Mouse (Mus musculus): ENCODE results near the gene Gm17349. TPM values are rescaled to one million over a fixed set of nuclear protein-coding genes. Genes with fewer than 3 reads are reported as not detected.
"Not testable (repeated sequence)": the region's sequence is repeated elsewhere in the genome, so short reads cannot be mapped to it uniquely, and the experiment has no call there.

Gm17349 gene
- polyA plus RNA-seq, 1 experiment from 2014 or later: not detected

- WGBS: 91% methylated on average over 3 of the region's 4 CpGs
- peaks cover 16% of the 10 kb centered on the region; the same call in 1 of the 2 replicates for H3K36me3 ChIP-seq (ENCODE audit: control insufficient read depth, insufficient read depth, low read length)
Observed at GRCm38 (mm10) chr15:99729056-99729783, 23.9 kb upstream of the Gm17349 start.

DNA sequence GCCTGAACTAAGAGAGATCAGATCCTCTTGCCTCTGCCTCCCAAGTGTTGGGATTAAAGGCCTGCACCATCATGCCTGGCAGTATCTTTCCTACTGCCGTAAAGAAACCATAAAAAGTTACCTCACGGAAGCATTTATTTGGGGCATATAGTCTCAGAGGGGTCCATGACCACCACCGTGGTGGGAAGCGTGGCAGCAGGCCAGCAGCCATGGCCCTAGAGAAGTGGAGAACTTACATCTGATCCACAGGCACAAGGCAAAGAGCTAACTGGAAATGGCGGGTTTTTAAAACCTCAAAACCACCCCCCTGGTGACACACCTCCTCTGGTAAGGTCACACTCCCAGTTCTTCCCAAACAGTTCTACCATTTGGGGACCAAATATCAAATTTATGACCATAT lies 22.9 kb upstream of the Gm17349 start:
- peaks cover 19% of the 10 kb centered on the region for H3K4me1 ChIP-seq (ENCODE audit: control insufficient read depth, insufficient read depth, low read length)
- H3K9me3 ChIP-seq (ENCODE audit: control insufficient read depth, low read depth, low read length): no peaks in the 10 kb centered on the region
- H3K27me3 ChIP-seq (ENCODE audit: control insufficient read depth, insufficient read depth, low read length): no peaks in the 10 kb centered on the region
- H3K27ac ChIP-seq (ENCODE audit: low read length): no peak overlapping the region
- no peak overlapping the region for H3K4me3 ChIP-seq (ENCODE audit: low read depth, low read length)
- no peak overlapping the region for H3K9ac ChIP-seq (replicated peaks; ENCODE audit: low read depth, low read length)
- peaks cover 16% of the 10 kb centered on the region; the same call in 1 of the 2 replicates for H3K36me3 ChIP-seq (ENCODE audit: control insufficient read depth, insufficient read depth, low read length)
- WGBS: 93% methylated on average over 5 of the region's 5 CpGs
- no peak overlapping the region for H3K4me2 ChIP-seq (replicated peaks; ENCODE audit: low read depth, low read length)
- no peak for ATAC-seq (ENCODE audit: insufficient number of reproducible peaks, insufficient read depth, low FRiP score, low read depth)

More at GRCm38 (mm10) chr15:99729056-99729783, 23.9 kb upstream of the Gm17349 start:
- Histone ChIP-seq H3K4me3 (ENCODE audit: low read depth, low read length) (no peak overlapping the region), H3K27ac (ENCODE audit: low read length) (no peak overlapping the region), H3K9ac (replicated peaks; ENCODE audit: low read depth, low read length) (no peak overlapping the region), H3K4me1 (ENCODE audit: control insufficient read depth, insufficient read depth, low read length) (peaks cover 10% of the 10 kb centered on the region), H3K4me2 (replicated peaks; ENCODE audit: low read depth, low read length) (no peak overlapping the region), H3K27me3 (ENCODE audit: control insufficient read depth, insufficient read depth, low read length) (no peaks in the 10 kb centered on the region), H3K9me3 (ENCODE audit: control insufficient read depth, low read depth, low read length) (no peaks in the 10 kb centered on the region)
- no peak for ATAC-seq (ENCODE audit: insufficient number of reproducible peaks, insufficient read depth, low FRiP score, low read depth)

DNA sequence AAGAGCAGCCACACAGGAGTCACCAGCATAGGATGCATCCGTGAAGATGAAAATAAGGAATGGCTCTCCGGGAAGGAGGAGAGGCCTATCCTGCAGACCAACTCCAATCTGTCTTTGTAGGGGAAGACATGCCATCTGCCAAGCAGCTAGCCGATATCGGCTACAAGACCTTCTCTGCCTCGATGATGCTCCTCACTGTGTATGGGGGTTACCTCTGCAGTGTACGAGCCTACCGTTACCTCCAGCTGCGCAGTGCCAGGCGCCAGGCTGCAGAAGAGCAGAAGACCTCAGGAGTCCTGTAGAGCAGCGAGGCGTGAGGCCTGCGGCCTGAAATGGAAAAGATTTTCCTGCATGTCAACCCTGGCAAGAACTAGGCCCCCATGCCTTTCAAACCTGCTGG lies 22.2 kb upstream of the Gm17349 start:
- no peaks in the 10 kb centered on the region for H3K9me3 ChIP-seq (ENCODE audit: control insufficient read depth, low read depth, low read length)
- H3K4me2 ChIP-seq (replicated peaks; ENCODE audit: low read depth, low read length): no peak overlapping the region
- H3K4me1 ChIP-seq (ENCODE audit: control insufficient read depth, insufficient read depth, low read length): peaks cover 19% of the 10 kb centered on the region
- peaks cover 16% of the 10 kb centered on the region; the same call in 1 of the 2 replicates for H3K36me3 ChIP-seq (ENCODE audit: control insufficient read depth, insufficient read depth, low read length)
- no peak for ATAC-seq (ENCODE audit: insufficient number of reproducible peaks, insufficient read depth, low FRiP score, low read depth)
- WGBS: 94% methylated on average over 12 of the region's 12 CpGs
- H3K27me3 ChIP-seq (ENCODE audit: control insufficient read depth, insufficient read depth, low read length): no peaks in the 10 kb centered on the region
- no peak overlapping the region for H3K27ac ChIP-seq (ENCODE audit: low read length)
- no peak overlapping the region for H3K9ac ChIP-seq (replicated peaks; ENCODE audit: low read depth, low read length)
- no peak overlapping the region for H3K4me3 ChIP-seq (ENCODE audit: low read depth, low read length)

- H3K9me3 ChIP-seq (ENCODE audit: control insufficient read depth, low read depth, low read length); H3K4me3 ChIP-seq (ENCODE audit: low read depth, low read length); H3K4me2 ChIP-seq (replicated peaks; ENCODE audit: low read depth, low read length); H3K27ac ChIP-seq (ENCODE audit: low read length); ATAC-seq (ENCODE audit: insufficient number of reproducible peaks, insufficient read depth, low FRiP score, low read depth); H3K27me3 ChIP-seq (ENCODE audit: control insufficient read depth, insufficient read depth, low read length); H3K9ac ChIP-seq (replicated peaks; ENCODE audit: low read depth, low read length): not testable (repeated sequence)
- WGBS: 90% methylated on average over 4 of the region's 5 CpGs
- peaks cover 19% of the 10 kb centered on the region for H3K4me1 ChIP-seq (ENCODE audit: control insufficient read depth, insufficient read depth, low read length)
- peaks cover 16% of the 10 kb centered on the region; the same call in 1 of the 2 replicates for H3K36me3 ChIP-seq (ENCODE audit: control insufficient read depth, insufficient read depth, low read length)
Observed at GRCm38 (mm10) chr15:99727039-99727438, 21.7 kb upstream of the Gm17349 start.

DNA sequence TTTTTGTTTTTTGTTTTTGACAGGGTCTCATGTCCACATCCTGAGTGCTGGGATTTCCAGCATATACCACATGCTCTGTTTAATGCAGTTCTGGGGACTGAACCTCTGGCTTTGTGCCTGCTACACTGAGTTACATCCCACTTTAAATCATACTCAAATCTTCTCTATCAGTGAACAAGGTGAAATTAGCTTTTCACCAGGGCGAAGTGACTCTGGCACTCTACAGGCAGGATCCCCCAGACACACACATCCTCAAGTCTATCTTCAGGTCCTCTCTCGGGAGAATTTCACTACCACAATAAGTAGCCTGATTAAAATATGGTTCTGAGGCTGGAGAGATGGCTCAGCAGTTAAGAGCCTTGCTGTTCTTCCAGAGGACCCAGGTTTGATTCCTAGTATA lies 21.3 kb upstream of the Gm17349 start:
- Histone ChIP-seq H3K27me3 (ENCODE audit: control insufficient read depth, insufficient read depth, low read length) (no peaks in the 10 kb centered on the region), H3K36me3 (ENCODE audit: control insufficient read depth, insufficient read depth, low read length) (peaks cover 16% of the 10 kb centered on the region; the same call in 1 of the 2 replicates), H3K9ac (replicated peaks; ENCODE audit: low read depth, low read length) (peak overlapping the region; percentile 93; the same call in 1 of the 2 replicates), H3K9me3 (ENCODE audit: control insufficient read depth, low read depth, low read length) (no peaks in the 10 kb centered on the region), H3K4me2 (replicated peaks; ENCODE audit: low read depth, low read length) (peak overlapping the region; percentile 83), H3K4me3 (ENCODE audit: low read depth, low read length) (peak overlapping the region; percentile 96), H3K4me1 (ENCODE audit: control insufficient read depth, insufficient read depth, low read length) (peaks cover 19% of the 10 kb centered on the region), H3K27ac (ENCODE audit: low read length) (no peak overlapping the region)
- WGBS: 75% methylated on average over 2 of the region's 2 CpGs
- ATAC-seq (ENCODE audit: insufficient number of reproducible peaks, insufficient read depth, low FRiP score, low read depth): no peak

DNA sequence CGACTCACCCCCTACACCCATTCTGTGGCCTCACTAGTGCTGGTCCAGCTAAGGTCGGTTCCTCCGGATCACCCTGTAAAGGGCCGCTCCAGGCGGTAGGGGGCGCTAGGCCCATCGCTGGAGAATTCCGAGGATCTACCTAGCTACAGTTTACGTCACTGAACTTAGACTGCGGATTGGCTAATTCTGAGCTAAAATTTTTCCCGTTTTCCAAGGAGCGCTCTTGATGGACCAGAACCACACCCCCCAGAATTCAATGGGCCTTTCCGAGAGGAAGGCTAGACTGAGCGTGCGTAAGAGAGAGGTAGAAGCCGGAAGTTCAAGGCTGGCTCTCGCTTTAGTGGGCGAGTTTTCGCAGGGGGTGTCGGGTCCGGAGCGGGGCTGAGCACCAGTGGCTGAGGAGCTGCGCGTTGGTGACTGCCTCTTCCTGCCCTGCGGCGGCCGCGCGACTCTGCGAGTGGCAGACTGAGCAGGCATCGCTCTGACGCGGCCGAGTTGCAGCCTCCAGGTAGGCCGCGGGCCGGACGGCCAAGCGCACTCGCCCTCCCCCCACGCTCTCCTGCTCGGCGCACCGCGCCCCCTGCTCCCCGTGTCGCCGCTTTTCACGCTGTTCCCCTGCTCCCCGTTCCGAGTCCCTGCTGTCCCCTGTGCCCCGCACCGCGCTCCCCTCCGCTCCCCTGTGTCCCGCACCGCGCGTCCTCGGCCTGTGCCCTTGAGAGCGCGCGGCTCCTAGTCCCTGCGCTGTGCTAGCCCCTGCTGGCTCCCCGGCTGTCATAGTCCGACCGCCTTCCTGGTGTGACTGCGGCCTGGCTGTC lies 20.3 kb upstream of the Gm17349 start, which contains the start of gene Cox14:
Cox14 (plus strand) TSS at position 278 of the 815 bp plus-strand sequence.
- no peaks in the 10 kb centered on the region for H3K9me3 ChIP-seq (ENCODE audit: control insufficient read depth, low read depth, low read length)
- H3K4me2 ChIP-seq (replicated peaks; ENCODE audit: low read depth, low read length): peak within 1 kb of the TSS; percentile 83
- WGBS: under 1% methylated on average over 55 of the region's 68 CpGs
- H3K27me3 ChIP-seq (ENCODE audit: control insufficient read depth, insufficient read depth, low read length): no peaks in the 10 kb centered on the region
- peak within 1 kb of the TSS; percentile 96 for H3K4me3 ChIP-seq (ENCODE audit: low read depth, low read length)
- peak within 1 kb of the TSS; percentile 93 for H3K9ac ChIP-seq (replicated peaks; ENCODE audit: low read depth, low read length)
- H3K4me1 ChIP-seq (ENCODE audit: control insufficient read depth, insufficient read depth, low read length): peaks cover 19% of the 10 kb centered on the region
- peak within 1 kb of the TSS; percentile 87 for H3K27ac ChIP-seq (ENCODE audit: low read length)
- peak; percentile 95 for ATAC-seq (ENCODE audit: insufficient number of reproducible peaks, insufficient read depth, low FRiP score, low read depth)
- peaks cover 16% of the 10 kb centered on the region; the same call in 1 of the 2 replicates for H3K36me3 ChIP-seq (ENCODE audit: control insufficient read depth, insufficient read depth, low read length)

DNA sequence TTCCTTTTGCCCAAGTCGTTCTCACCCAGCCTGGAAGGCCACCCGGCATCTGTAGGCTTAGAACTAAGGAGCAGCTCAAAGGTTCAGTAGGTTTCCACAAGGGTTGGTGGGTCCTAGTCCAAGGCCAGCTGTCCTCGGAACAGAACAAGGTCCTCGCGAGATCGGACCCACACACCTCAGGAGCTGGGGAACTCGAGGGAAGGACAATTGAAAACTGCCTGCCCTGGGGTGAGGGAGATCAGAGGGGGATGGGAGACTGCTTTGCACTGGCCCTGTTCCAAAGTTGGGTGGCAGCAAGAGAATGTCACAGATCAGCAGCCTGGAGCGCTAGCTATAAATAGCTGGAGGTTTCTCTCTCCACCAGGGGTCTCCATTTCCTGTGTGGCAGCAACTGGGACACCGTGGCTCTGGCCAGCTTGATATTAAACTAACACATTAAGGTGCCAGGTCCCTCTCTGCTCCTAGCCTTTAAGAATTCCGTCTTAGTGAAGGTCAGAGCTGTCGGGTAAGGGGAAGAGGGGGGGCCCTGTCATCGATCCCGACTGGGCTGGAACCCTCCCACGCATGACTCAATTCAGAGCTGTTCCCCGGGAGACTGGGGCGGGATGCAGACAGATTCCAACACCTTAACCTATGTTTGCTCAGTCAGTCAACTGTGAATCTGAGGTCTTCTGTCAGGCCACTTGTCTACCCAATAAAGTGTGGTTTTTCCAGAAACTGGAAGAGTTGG lies 19.2 kb upstream of the Gm17349 start:
- Histone ChIP-seq H3K9ac (replicated peaks; ENCODE audit: low read depth, low read length) (no peak overlapping the region; the same call in 1 of the 2 replicates), H3K27me3 (ENCODE audit: control insufficient read depth, insufficient read depth, low read length) (no peaks in the 10 kb centered on the region), H3K9me3 (ENCODE audit: control insufficient read depth, low read depth, low read length) (no peaks in the 10 kb centered on the region), H3K27ac (ENCODE audit: low read length) (peak overlapping the region; percentile 66; the same call in 1 of the 2 replicates), H3K4me3 (ENCODE audit: low read depth, low read length) (peak overlapping the region; percentile 96), H3K4me2 (replicated peaks; ENCODE audit: low read depth, low read length) (peak overlapping the region; percentile 67), H3K36me3 (ENCODE audit: control insufficient read depth, insufficient read depth, low read length) (peaks cover 16% of the 10 kb centered on the region; the same call in 1 of the 2 replicates), H3K4me1 (ENCODE audit: control insufficient read depth, insufficient read depth, low read length) (peaks cover 19% of the 10 kb centered on the region)
- WGBS: 11% methylated on average over 16 of the region's 16 CpGs
- peak; percentile 39; the same call in 1 of the 2 replicates for ATAC-seq (ENCODE audit: insufficient number of reproducible peaks, insufficient read depth, low FRiP score, low read depth)
